Mouse (Mus musculus) olfactory bulb, adult 2 months (tissue): ENCODE data around the gene Rnf115.

ENCODE experiments used
- CTCF ChIP-seq: fragments of 200-500 bp; IDR thresholded peaks from 2 replicates; pipeline ENCODE4 v1.5.1; 2012; ENCODE audit warnings: low read depth, mild to moderate bottlenecking, low read length, moderate library complexity; ENCODE audit not compliant: insufficient read depth
- POLR2A ChIP-seq: fragments of 200-500 bp; IDR thresholded peaks from 2 replicates; pipeline ENCODE4 v1.6.1; 2012; ENCODE audit warnings: mild to moderate bottlenecking, low read depth, low read length, moderate library complexity; ENCODE audit not compliant: insufficient read depth

GRCm38 (mm10) chr3:96730785-96731184 lies 3.3 kb downstream of the Rnf115 start:
- no peak for TF ChIP-seq CTCF
- no peak for TF ChIP-seq POLR2A
